Mouse (Mus musculus): ENCODE results near the gene Fhad1.

The Fhad1 gene

DNA sequence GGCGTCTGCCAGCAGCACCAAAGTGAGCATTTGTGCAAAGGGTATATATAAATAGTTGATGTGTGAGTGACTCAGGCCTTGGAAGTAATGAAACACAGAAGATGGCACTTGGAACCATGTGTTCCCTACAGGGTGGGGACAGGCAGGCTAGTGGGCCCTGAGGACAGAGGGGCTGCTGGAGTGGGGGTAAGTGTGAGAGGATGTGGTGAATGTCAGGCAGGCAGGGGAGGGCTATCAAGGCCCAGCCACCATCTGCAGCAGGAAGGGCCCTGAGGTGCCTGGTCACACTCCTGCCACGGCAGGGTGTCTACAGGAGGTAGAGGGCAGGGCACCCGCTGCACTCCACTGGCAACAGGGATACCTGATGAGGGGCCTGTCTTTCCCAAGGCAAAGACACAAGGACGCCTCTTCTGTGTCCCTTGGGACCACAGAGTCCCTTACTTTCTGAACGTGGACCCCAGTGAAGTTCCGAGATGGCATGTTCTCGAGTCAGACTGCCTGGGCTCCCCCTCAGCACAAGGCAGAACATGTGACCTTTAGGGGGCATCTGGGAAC lies 151.1 kb downstream of the Fhad1 start:
- DNase-seq (ENCODE audit: low read depth, low spot score) = no peak

GRCm38 (mm10) chr4:141862867-141863266 lies 152.0 kb downstream of the Fhad1 start:
- DNase-seq (ENCODE audit: low read depth, low spot score) = no peak

GRCm38 (mm10) chr4:141861591-141862295 lies 153.1 kb downstream of the Fhad1 start:
- DNase-seq (ENCODE audit: low read depth, low spot score) = no peak

DNA sequence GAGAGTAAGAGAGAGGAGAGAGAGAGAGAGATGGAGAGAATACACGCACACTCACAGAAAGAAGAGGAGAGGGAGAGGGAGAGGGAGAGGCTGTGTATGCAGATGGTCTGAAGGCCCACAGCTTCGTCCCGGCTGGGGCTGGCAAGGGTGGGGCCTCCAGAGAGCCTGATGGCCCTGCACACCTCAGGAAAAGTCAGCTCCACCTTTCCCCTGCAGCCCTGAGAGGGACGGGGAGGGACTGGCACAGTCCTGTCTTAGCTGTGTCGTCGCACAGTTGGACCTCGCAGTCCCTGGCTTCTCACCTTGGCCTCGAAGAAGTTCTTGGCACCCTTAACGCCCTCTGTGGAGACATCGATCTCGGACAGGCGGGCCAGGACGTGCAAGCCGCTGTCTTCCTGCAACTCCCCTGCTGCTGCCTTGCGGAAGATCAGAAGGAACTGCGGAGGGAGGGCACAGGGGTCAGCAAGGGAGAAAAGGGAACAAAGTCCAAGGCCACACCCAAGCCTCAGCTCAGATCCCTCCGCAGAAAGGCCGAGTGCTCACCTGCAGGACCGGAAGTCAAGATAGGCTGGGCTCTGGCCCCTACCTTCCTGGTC lies 154.5 kb downstream of the Fhad1 start:
- DNase-seq (ENCODE audit: low read depth, low spot score) = no peak

- DNase-seq (ENCODE audit: low read depth, low spot score) = no peak
These were observed 155.5 kb downstream of the Fhad1 start for GRCm38 (mm10) chr4:141859351-141859750.

DNA sequence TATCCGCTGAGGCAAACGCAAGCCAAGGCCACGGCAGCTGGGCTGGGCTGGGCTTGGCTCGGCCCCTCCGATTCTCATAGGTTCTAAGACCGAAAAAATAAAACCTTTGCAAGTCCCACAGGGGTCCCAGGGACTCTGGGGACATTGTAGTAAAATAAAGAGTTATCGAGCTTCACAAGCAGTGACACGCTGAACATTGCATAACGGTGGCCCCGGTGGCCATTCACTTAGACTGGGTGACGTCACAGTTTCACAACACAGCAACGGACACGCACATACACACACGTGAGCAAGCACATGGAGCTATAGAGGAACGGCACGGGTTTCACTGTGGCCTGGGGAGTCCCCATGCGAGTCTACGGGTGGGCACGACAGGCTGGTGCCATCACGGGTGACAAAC lies 156.4 kb downstream of the Fhad1 start:
- no peak for DNase-seq (ENCODE audit: low read depth, low spot score)

DNA sequence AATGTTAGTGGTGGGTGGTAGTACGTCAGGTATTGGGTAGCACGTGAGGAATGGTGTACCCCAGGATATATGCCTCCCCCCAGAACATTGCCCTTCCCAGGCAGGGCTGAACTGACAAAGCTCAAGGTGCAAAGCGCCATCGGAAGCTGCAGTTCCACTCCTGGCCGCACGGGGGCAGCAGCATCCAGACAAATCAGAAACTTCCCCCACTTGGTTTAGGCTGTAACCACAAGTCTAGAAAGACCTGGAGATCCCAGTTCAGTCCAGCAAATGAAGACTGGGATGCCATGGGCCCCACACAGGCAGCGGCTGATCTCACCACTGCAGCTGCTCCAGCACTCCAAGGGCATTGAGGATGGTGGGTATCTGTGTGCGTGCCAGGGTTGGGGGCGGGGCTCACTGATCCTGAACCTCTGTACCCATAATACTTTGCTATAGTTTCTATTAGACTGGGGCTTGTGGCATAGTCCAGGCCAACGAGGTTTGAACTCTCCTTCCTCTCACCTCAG lies 157.4 kb downstream of the Fhad1 start:
- no peak for DNase-seq (ENCODE audit: low read depth, low spot score)

DNA sequence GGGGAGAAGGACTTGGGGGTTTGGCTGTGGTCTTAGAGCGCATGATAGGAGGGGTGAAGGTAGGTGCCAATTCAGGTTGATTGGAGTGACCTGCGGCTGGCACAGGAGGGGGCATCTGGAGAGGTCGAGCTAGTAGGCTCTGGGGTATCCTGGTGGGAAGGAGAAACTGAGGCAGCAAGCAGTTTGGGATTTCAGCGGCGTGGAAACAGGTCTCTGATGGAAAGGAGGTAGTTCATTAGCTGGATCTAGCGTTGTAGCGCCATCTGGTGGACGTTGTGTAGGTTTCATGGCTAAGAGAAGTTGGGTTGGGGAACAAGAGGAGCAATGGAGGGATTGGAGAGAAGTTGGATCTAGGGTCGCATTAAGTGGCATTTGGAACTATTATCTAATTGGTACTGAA lies 161.4 kb downstream of the Fhad1 start:
- peak; percentile 52 for DNase-seq (ENCODE audit: low read depth, low spot score)

DNA sequence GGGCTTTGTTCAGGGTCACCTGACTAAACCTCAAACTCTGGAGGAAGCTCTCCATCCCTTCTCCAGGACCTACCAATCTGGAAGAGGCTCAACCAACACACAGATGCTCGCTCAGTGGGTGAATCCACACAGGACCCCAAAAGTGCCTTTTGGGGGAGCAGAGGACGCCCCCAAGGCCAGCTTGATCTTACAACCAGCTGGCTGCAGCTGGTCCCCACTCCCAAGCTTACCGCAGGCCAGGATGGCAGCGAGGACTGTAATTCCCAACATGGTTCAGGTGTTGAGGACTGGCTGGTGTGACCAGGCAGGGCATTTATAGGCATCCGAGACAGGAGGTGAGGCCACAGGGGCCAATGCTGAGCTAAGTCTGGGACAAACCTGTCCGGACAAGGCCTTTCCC lies 168.9 kb downstream of the Fhad1 start, which contains the start of gene Ctrc:
Ctrc (minus strand) TSS at position 361 of the 400 bp plus-strand sequence.
- DNase-seq (ENCODE audit: low read depth, low spot score) = no peak
